Mouse (Mus musculus): ENCODE results near the gene Rbm20.

DNA sequence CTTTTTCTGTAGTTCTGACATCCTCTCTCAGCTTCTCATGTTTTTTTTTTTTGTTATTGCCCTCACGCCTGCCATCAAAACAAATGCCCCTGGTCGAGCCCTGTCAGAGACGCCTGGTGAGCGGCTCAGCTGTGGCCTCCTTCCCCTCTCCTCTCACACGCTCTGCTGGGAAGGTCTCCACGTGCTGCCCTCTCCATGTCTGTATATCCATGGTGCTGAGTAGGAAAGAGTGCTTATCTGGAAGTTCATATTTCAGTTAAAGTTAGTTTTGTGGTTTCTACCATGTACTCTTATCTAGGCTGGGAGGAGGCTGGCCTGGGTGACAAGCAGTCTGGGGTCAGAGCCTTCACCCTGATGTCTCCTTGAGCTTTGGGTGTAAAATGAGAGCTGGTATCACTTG lies 142.2 kb downstream of the Rbm20 start:
- TF ChIP-seq CTCF (IDR thresholded peaks at IDR 0.05; ENCODE audit: low read depth, low read length) (no peak), POLR2A (IDR thresholded peaks at IDR 0.05; ENCODE audit: borderline replicate concordance, low read depth, low read length) (no peak)

Measured in bone marrow macrophage, adult 2 months (primary cell).